Mouse (Mus musculus): ENCODE results near the gene H2al1f. TPM values are rescaled to one million over a fixed set of nuclear protein-coding genes. Genes with fewer than 3 reads are reported as not detected.

The H2al1f gene
- polyA plus RNA-seq, 1 experiment, result not detected

- TF ChIP-seq CTCF (IDR thresholded peaks at IDR 0.05; ENCODE audit: control insufficient read depth, insufficient read depth, low read length), result no peak
- no peak for TF ChIP-seq POLR2A (IDR thresholded peaks at IDR 0.05; ENCODE audit: borderline replicate concordance, control insufficient read depth, low read depth, low read length)
- H3K4me1 ChIP-seq (ENCODE audit: control insufficient read depth, insufficient read depth, low read length), result peaks cover 1% of the 10 kb centered on the region; the same call in 1 of the 2 replicates
- 59% methylated on average over 6 of the region's 6 CpGs for WGBS
- H3K27ac ChIP-seq (ENCODE audit: control insufficient read depth, insufficient read depth, low read depth, low read length, poor library complexity), result no peak overlapping the region
- H3K4me3 ChIP-seq (replicated peaks; ENCODE audit: control insufficient read depth, low read depth, low read length), result no peak overlapping the region
These were observed 48.9 kb downstream of the H2al1f start for GRCm38 (mm10) chrX:11363890-11364289.

Other genes starting within 250 kb of the H2al1f start
- gene H2al1a, start 15.9 kb upstream of the H2al1f start, polyA plus RNA-seq (2011; ENCODE audit: insufficient read depth, insufficient read length, low replicate concordance, missing spikeins), result not detected in 2 replicates
- not detected in 2 replicates for gene H2al1b, start 12.7 kb upstream of the H2al1f start, polyA plus RNA-seq (2011; ENCODE audit: insufficient read depth, insufficient read length, low replicate concordance, missing spikeins)
- not detected in 2 replicates for gene H2al1c, start 9.5 kb upstream of the H2al1f start, polyA plus RNA-seq (2011; ENCODE audit: insufficient read depth, insufficient read length, low replicate concordance, missing spikeins)
- not detected in 2 replicates for gene H2al1d, start 6.3 kb upstream of the H2al1f start, polyA plus RNA-seq (2011; ENCODE audit: insufficient read depth, insufficient read length, low replicate concordance, missing spikeins)
- 3.4 TPM in 1 of 2 replicates, not detected in the other for gene H2al1e, start 3.2 kb upstream of the H2al1f start, polyA plus RNA-seq (2011; ENCODE audit: insufficient read depth, insufficient read length, low replicate concordance, missing spikeins)
- not detected in 2 replicates for gene H2al1g, start 3.1 kb downstream of the H2al1f start, polyA plus RNA-seq (2011; ENCODE audit: insufficient read depth, insufficient read length, low replicate concordance, missing spikeins)
- gene H2al1h, start 6.3 kb downstream of the H2al1f start, polyA plus RNA-seq (2011; ENCODE audit: insufficient read depth, insufficient read length, low replicate concordance, missing spikeins), result not detected in 2 replicates
- gene H2al1i, start 9.5 kb downstream of the H2al1f start, polyA plus RNA-seq (2011; ENCODE audit: insufficient read depth, insufficient read length, low replicate concordance, missing spikeins), result not detected in 2 replicates
- gene H2al1j, start 12.7 kb downstream of the H2al1f start, polyA plus RNA-seq (2011; ENCODE audit: insufficient read depth, insufficient read length, low replicate concordance, missing spikeins), result not detected in 2 replicates